Mouse (Mus musculus): Measurements from ENCODE around the gene Hsd11b2.

GRCm38 (mm10) chr8:105528206-105528605, 9.7 kb downstream of the Hsd11b2 start:
- no peak for TF ChIP-seq EP300 (optimal IDR thresholded peaks at IDR 0.05)
- no peak for TF ChIP-seq CTCF (IDR thresholded peaks at IDR 0.05; ENCODE audit: low read depth)
